20 mouse cellular contexts compared by ENCODE assay signal in genomic region chr17:80490166-80490565, GRCm38 (mm10). TPM values are rescaled to one million over a fixed set of nuclear protein-coding genes. Genes with fewer than 3 reads are reported as not detected.
DNase-seq lines count a peak whose midpoint lies in the region; ATAC-seq and TF ChIP-seq lines count a peak whose summit lies in the region.
"Had no signal": no experiment of that assay in that cellular context is flagged by ENCODE, and none has a peak within 500 bp of the region (broad histone marks: within the 10 kb centered on the region; RNA-seq: fewer than 3 reads in every experiment).

No protein-coding gene starts in this region.

- H3K27ac ChIP-seq in heart, embryonic 13.5 days (replicated peaks) = peak overlapping the region; percentile 29; the same call in 1 of the 2 replicates
- H3K27ac ChIP-seq in heart, adult 2 months = no peak overlapping the region
- no peak overlapping the region for H3K27ac ChIP-seq in kidney, postnatal 0 days
- H3K27ac ChIP-seq in kidney, embryonic 16.5 days (ENCODE audit: low read length) = no peak overlapping the region
- H3K27ac ChIP-seq in embryonic fibroblast, embryonic 13.5 days (ENCODE audit: insufficient read depth, low read length) = peak overlapping the region; percentile 86
- no peak overlapping the region for H3K27ac ChIP-seq in forebrain, embryonic 12.5 days
- H3K27ac ChIP-seq: embryonic facial prominence, embryonic 12.5 days; forebrain, embryonic 10.5 days; forebrain, embryonic 15.5 days; hindbrain, embryonic 13.5 days; hindbrain, postnatal 0 days had no signal

- intact Hi-C loops in heart, adult 2 months (cut with DNase I) = no loop called here

- H3K36me3 ChIP-seq in heart, embryonic 13.5 days = no peaks in the 10 kb centered on the region
- no peaks in the 10 kb centered on the region for H3K36me3 ChIP-seq in heart, adult 2 months (ENCODE audit: control insufficient read depth, insufficient read depth, low read length)
- no peaks in the 10 kb centered on the region for H3K36me3 ChIP-seq in kidney, postnatal 0 days (ENCODE audit: insufficient read depth, low read length)
- H3K36me3 ChIP-seq in kidney, embryonic 16.5 days (ENCODE audit: insufficient read depth, low read length) = no peaks in the 10 kb centered on the region
- no peaks in the 10 kb centered on the region for H3K36me3 ChIP-seq in forebrain, embryonic 12.5 days (replicated peaks)
- H3K36me3 ChIP-seq: embryonic facial prominence, embryonic 12.5 days; forebrain, embryonic 10.5 days; forebrain, embryonic 15.5 days; hindbrain, embryonic 13.5 days had no signal

- TF ChIP-seq POLR2A in heart, adult 2 months (IDR thresholded peaks at IDR 0.05; ENCODE audit: insufficient read depth, low read depth, low read length) = no peak
- TF ChIP-seq POLR2A in embryonic fibroblast, embryonic 13.5 days (IDR thresholded peaks at IDR 0.05; ENCODE audit: low read depth, low read length) = no peak

- DNase-seq in heart, adult 2 months = no peak
- DNase-seq in kidney, postnatal 0 days (ENCODE audit: low spot score) = peak; percentile 10
- peak; percentile 58 for DNase-seq in 3T3-L1 (ENCODE audit: low read depth, low spot score)
- no peak for DNase-seq in cerebellum, adult 11 months
- DNase-seq: adrenal gland, postnatal 14 days; cerebellum, adult 8-10 months; cerebellum, postnatal 14 days; embryo, embryonic 11 days; gastrocnemius, postnatal 36 days; kidney, adult 11 months had no signal

- TF ChIP-seq EP300 in heart, adult 2 months (IDR thresholded peaks at IDR 0.05; ENCODE audit: insufficient read depth, low read depth, low read length) = no peak

- no peak overlapping the region for H3K9ac ChIP-seq in heart, embryonic 13.5 days
- no peak overlapping the region for H3K9ac ChIP-seq in heart, adult 2 months (ENCODE audit: low read depth, low read length)
- H3K9ac ChIP-seq in kidney, postnatal 0 days (ENCODE audit: low read depth, low read length) = no peak overlapping the region
- no peak overlapping the region for H3K9ac ChIP-seq in kidney, embryonic 16.5 days (replicated peaks; ENCODE audit: low read length)
- no peak overlapping the region for H3K9ac ChIP-seq in forebrain, embryonic 12.5 days
- H3K9ac ChIP-seq: embryonic facial prominence, embryonic 12.5 days; forebrain, embryonic 15.5 days; hindbrain, embryonic 13.5 days had no signal

- no peak overlapping the region for H3K4me3 ChIP-seq in heart, embryonic 13.5 days
- H3K4me3 ChIP-seq in heart, adult 2 months = no peak overlapping the region
- H3K4me3 ChIP-seq in kidney, postnatal 0 days (replicated peaks; ENCODE audit: low read depth, low read length) = no peak overlapping the region
- H3K4me3 ChIP-seq in kidney, embryonic 16.5 days (ENCODE audit: low read length) = no peak overlapping the region
- no peak overlapping the region for H3K4me3 ChIP-seq in embryonic fibroblast, embryonic 13.5 days (ENCODE audit: insufficient read depth, low read length)
- H3K4me3 ChIP-seq in forebrain, embryonic 12.5 days (replicated peaks) = no peak overlapping the region
- H3K4me3 ChIP-seq: embryonic facial prominence, embryonic 12.5 days; forebrain, embryonic 10.5 days; forebrain, embryonic 15.5 days; hindbrain, embryonic 13.5 days had no signal

- no peak overlapping the region for H3K4me2 ChIP-seq in heart, embryonic 13.5 days
- H3K4me2 ChIP-seq in kidney, postnatal 0 days (ENCODE audit: low read length) = no peak overlapping the region
- no peak overlapping the region for H3K4me2 ChIP-seq in kidney, embryonic 16.5 days (replicated peaks; ENCODE audit: low read depth, low read length)
- no peak overlapping the region for H3K4me2 ChIP-seq in forebrain, embryonic 12.5 days
- H3K4me2 ChIP-seq: embryonic facial prominence, embryonic 12.5 days; forebrain, embryonic 15.5 days; heart, embryonic 11.5 days; hindbrain, embryonic 13.5 days had no signal

- ATAC-seq in heart, embryonic 13.5 days (ENCODE audit: extremely low read depth, insufficient number of reproducible peaks, low FRiP score, low TSS enrichment) = no peak
- no peak for ATAC-seq in kidney, postnatal 0 days (replicated peaks; ENCODE audit: low FRiP score, low read depth)
- no peak for ATAC-seq in kidney, embryonic 16.5 days (ENCODE audit: low FRiP score, low TSS enrichment)
- ATAC-seq in forebrain, embryonic 12.5 days (ENCODE audit: low FRiP score) = no peak
- ATAC-seq: forebrain, embryonic 15.5 days; hindbrain, postnatal 0 days had no signal

- TF ChIP-seq CTCF in heart, adult 2 months (IDR thresholded peaks at IDR 0.05) = no peak
- TF ChIP-seq CTCF in kidney, postnatal 0 days (IDR thresholded peaks at IDR 0.05; ENCODE audit: low read depth) = no peak
- TF ChIP-seq CTCF in embryonic fibroblast, embryonic 13.5 days (IDR thresholded peaks at IDR 0.05; ENCODE audit: borderline replicate concordance, insufficient read depth, low read length) = no peak

- H3K79me2 ChIP-seq in heart, adult 2 months (replicated peaks; ENCODE audit: control insufficient read depth, insufficient read depth, low read length) = no peaks in the 10 kb centered on the region

- H3K27me3 ChIP-seq in heart, embryonic 13.5 days (replicated peaks) = no peaks in the 10 kb centered on the region
- H3K27me3 ChIP-seq in heart, adult 2 months (ENCODE audit: control insufficient read depth, insufficient read depth, low read length) = no peaks in the 10 kb centered on the region
- no peaks in the 10 kb centered on the region for H3K27me3 ChIP-seq in kidney, postnatal 0 days (ENCODE audit: insufficient read depth, low read length)
- H3K27me3 ChIP-seq in kidney, embryonic 16.5 days (ENCODE audit: insufficient read depth, low read length) = no peaks in the 10 kb centered on the region
- H3K27me3 ChIP-seq in forebrain, embryonic 12.5 days = no peaks in the 10 kb centered on the region
- H3K27me3 ChIP-seq: embryonic facial prominence, embryonic 12.5 days; forebrain, embryonic 15.5 days; hindbrain, embryonic 13.5 days had no signal

- H3K4me1 ChIP-seq in heart, embryonic 13.5 days = peaks cover 11% of the 10 kb centered on the region
- H3K4me1 ChIP-seq in heart, adult 2 months (ENCODE audit: control insufficient read depth, insufficient read depth, low read length) = no peaks in the 10 kb centered on the region
- H3K4me1 ChIP-seq in kidney, postnatal 0 days (replicated peaks; ENCODE audit: insufficient read depth, low read length) = no peaks in the 10 kb centered on the region
- H3K4me1 ChIP-seq in kidney, embryonic 16.5 days (ENCODE audit: insufficient read depth, low read length) = peaks cover 5% of the 10 kb centered on the region; the same call in 1 of the 2 replicates
- H3K4me1 ChIP-seq in embryonic fibroblast, embryonic 13.5 days (ENCODE audit: control insufficient read depth, insufficient read depth, low read length) = peaks cover 15% of the 10 kb centered on the region; the same call in 1 of the 2 replicates
- no peaks in the 10 kb centered on the region for H3K4me1 ChIP-seq in forebrain, embryonic 12.5 days
- H3K4me1 ChIP-seq: embryonic facial prominence, embryonic 12.5 days; forebrain, embryonic 10.5 days; forebrain, embryonic 15.5 days; hindbrain, embryonic 13.5 days had no signal

- 0 out of 2 replicates have a peak, but pooled peaks cover 3% of the 10 kb centered on the region for H3K9me3 ChIP-seq in heart, embryonic 13.5 days
- no peaks in the 10 kb centered on the region for H3K9me3 ChIP-seq in kidney, postnatal 0 days (replicated peaks; ENCODE audit: low read length)
- no peaks in the 10 kb centered on the region for H3K9me3 ChIP-seq in kidney, embryonic 16.5 days (ENCODE audit: low read length)
- H3K9me3 ChIP-seq in forebrain, embryonic 12.5 days = no peaks in the 10 kb centered on the region
- H3K9me3 ChIP-seq: embryonic facial prominence, embryonic 12.5 days; forebrain, embryonic 10.5 days; forebrain, embryonic 15.5 days; hindbrain, embryonic 13.5 days had no signal

- 62% methylated on average over 5 of the region's 5 CpGs for WGBS in heart, embryonic 13.5 days
- WGBS in heart, adult 2 months = 57% methylated on average over 5 of the region's 5 CpGs
- WGBS in kidney, postnatal 0 days = 55% methylated on average over 5 of the region's 5 CpGs
- WGBS in kidney, embryonic 16.5 days = 54% methylated on average over 5 of the region's 5 CpGs
- WGBS in forebrain, embryonic 12.5 days = 66% methylated on average over 5 of the region's 5 CpGs

RNA-seq across cellular contexts. Expression of gene Sos1, which starts 9.9 kb away (rescaled TPM):
- 2.2 TPM in 2 replicates for polyA plus RNA-seq in heart, embryonic 13.5 days (2015; fragmentation: Nextera tagmentation; extraction: Ambion mirVana)
- 10 to 100 TPM; 11.2 to 13.1 TPM for total RNA-seq in heart, adult 2 months (2021)
- polyA plus RNA-seq in heart, adult 2 months (2012; rRNA removed) = 3.2 and 4.3 TPM in 2 replicates
- polyA plus RNA-seq in kidney, postnatal 0 days (2015; fragmentation: Nextera tagmentation; extraction: Ambion mirVana) = 4.3 and 4.8 TPM in 2 replicates
- polyA plus RNA-seq in kidney, embryonic 16.5 days (2015; fragmentation: Nextera tagmentation; extraction: Ambion mirVana) = 3.9 and 4.6 TPM in 2 replicates
- 27.6 and 32.9 TPM in 2 replicates for polyA plus RNA-seq in embryonic fibroblast, embryonic 13.5 days (2011; ENCODE audit: insufficient read length, low read depth, missing spikeins)
- polyA plus RNA-seq in forebrain, embryonic 12.5 days (2016; fragmentation: Nextera tagmentation; extraction: Ambion mirVana) = 7.9 and 8.0 TPM in 2 replicates

Comparison
In these comparisons a context has a peak if more than half of its experiments do, and no peak if none do; other contexts are left out.
1. H3K27ac ChIP-seq: peak in heart, embryonic 13.5 days (single experiment) and embryonic fibroblast, embryonic 13.5 days (single experiment); none in heart, adult 2 months (single experiment), kidney, postnatal 0 days (single experiment), kidney, embryonic 16.5 days (single experiment) and forebrain, embryonic 12.5 days (single experiment).
2. DNase-seq: peak in kidney, postnatal 0 days (single experiment) and 3T3-L1 (single experiment); none in heart, adult 2 months (0 of 2) and cerebellum, adult 11 months (single experiment).